Mouse (Mus musculus) kidney, adult 11 months (tissue): ENCODE data around the gene Psmc3ip.

Experiments
- DNase-seq: peaks from one replicate; pipeline ENCODE4 v3.0.0; 2022

Psmc3ip gene

GRCm38 (mm10) chr11:101071810-101072428 is 23.3 kb downstream of the Psmc3ip start:
- DNase-seq, result no peak

- no peak for DNase-seq
Measured at GRCm38 (mm10) chr11:101070987-101071386, 24.2 kb downstream of the Psmc3ip start.

GRCm38 (mm10) chr11:101070189-101070527 is 25.1 kb downstream of the Psmc3ip start:
- no peak for DNase-seq

- peak; percentile 97 for DNase-seq
Measured at GRCm38 (mm10) chr11:101069391-101070188, 25.6 kb downstream of the Psmc3ip start, which contains the start of gene Naglu. TSS of gene Naglu (plus strand) at chr11:101070012.

GRCm38 (mm10) chr11:101066549-101067412 is 28.5 kb downstream of the Psmc3ip start:
- DNase-seq, result peak; percentile 87

GRCm38 (mm10) chr11:101065002-101065401 is 30.2 kb downstream of the Psmc3ip start:
- DNase-seq, result no peak

- no peak for DNase-seq
Measured at GRCm38 (mm10) chr11:101064462-101064861, 30.8 kb downstream of the Psmc3ip start.

- DNase-seq, result peak; percentile 45
Measured at GRCm38 (mm10) chr11:101063676-101064327, 31.4 kb downstream of the Psmc3ip start.

- DNase-seq, result no peak
Measured at GRCm38 (mm10) chr11:101062971-101063675, 32.1 kb downstream of the Psmc3ip start.

GRCm38 (mm10) chr11:101062165-101062884 is 32.9 kb downstream of the Psmc3ip start:
- DNase-seq, result no peak

GRCm38 (mm10) chr11:101061049-101061448 is 34.2 kb downstream of the Psmc3ip start:
- DNase-seq, result no peak

- no peak for DNase-seq
Measured at GRCm38 (mm10) chr11:101060126-101060525, 35.1 kb downstream of the Psmc3ip start.

- no peak for DNase-seq
Measured at GRCm38 (mm10) chr11:101059473-101059872, 35.8 kb downstream of the Psmc3ip start.

GRCm38 (mm10) chr11:101058726-101059125 is 36.5 kb downstream of the Psmc3ip start:
- no peak for DNase-seq

- DNase-seq, result peak; percentile 63
Measured at GRCm38 (mm10) chr11:101057860-101058259, 37.4 kb downstream of the Psmc3ip start.

- DNase-seq, result no peak
Measured at GRCm38 (mm10) chr11:101056885-101057284, 38.4 kb downstream of the Psmc3ip start.

GRCm38 (mm10) chr11:101055418-101055817 is 39.8 kb downstream of the Psmc3ip start:
- DNase-seq, result no peak

GRCm38 (mm10) chr11:101053974-101054373 is 41.3 kb downstream of the Psmc3ip start:
- DNase-seq, result no peak

- DNase-seq, result no peak
Measured at GRCm38 (mm10) chr11:101052751-101053473, 42.3 kb downstream of the Psmc3ip start.

- DNase-seq, result no peak
Measured at GRCm38 (mm10) chr11:101051617-101052016, 43.6 kb downstream of the Psmc3ip start.

- no peak for DNase-seq
Measured at GRCm38 (mm10) chr11:101051051-101051493, 44.2 kb downstream of the Psmc3ip start.
